Mouse (Mus musculus): ENCODE measurements around the gene Ubr1. TPM values are rescaled to one million over a fixed set of nuclear protein-coding genes. Genes with fewer than 3 reads are reported as not detected.

Gene Ubr1
- polyA plus RNA-seq, 1 experiment from 2014 or later = 14.1 TPM

DNA sequence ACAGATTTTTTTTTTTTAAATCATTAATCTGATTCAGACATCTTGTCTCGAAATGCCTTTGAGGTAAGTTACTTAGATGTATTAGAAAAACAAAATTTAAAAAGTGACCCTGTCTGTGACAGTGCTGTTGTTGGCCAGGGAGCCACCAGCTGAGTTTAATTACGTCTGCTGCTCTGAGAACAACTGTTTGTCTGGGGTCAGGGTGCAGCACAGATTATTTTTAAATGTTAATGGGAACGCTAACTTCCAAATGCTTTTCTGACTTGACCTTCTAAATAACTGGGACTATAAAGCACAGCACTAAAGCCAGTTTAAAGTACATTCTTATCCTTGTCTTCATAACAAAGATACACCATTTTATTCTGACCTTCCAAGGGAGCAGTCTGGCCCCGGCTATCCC, 61.0 kb downstream of the Ubr1 start:
- 79% methylated on average over 4 of the region's 4 CpGs for WGBS (ENCODE audit: insufficient replicate concordance)

DNA sequence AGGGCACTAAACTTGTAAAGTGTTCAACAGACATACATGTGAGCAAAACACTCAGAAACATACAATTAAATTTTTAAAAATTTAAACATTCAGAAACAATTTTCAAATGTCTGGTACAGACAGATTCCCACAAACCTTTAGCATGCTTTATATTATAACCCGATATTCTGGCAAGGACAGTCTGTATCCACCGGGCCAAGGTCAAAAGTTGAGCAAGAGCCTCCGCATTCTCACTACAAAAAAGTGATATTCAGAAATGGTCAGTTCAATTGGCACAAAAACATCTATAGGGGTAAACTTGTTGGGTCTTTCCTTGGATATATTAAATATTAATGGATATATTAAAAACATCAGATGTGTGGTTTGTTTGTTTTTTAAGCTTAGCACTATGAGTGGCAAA, 74.2 kb downstream of the Ubr1 start:
- DNase-seq = no peak

More for the DNA sequence above, 61.0 kb downstream of the Ubr1 start:
- no peaks in the 10 kb centered on the region for H3K27me3 ChIP-seq
- no peak overlapping the region for H3K4me3 ChIP-seq (replicated peaks)
- H3K27ac ChIP-seq = no peak overlapping the region
- peaks cover 37% of the 10 kb centered on the region for H3K36me3 ChIP-seq
- no peaks in the 10 kb centered on the region for H3K4me1 ChIP-seq (replicated peaks)
- no peaks in the 10 kb centered on the region for H3K9me3 ChIP-seq (replicated peaks)
- no peak overlapping the region for H3K4me2 ChIP-seq
- ATAC-seq (ENCODE audit: low read depth) (no peak), DNase-seq (no peak)
- no peak overlapping the region for H3K9ac ChIP-seq

DNA sequence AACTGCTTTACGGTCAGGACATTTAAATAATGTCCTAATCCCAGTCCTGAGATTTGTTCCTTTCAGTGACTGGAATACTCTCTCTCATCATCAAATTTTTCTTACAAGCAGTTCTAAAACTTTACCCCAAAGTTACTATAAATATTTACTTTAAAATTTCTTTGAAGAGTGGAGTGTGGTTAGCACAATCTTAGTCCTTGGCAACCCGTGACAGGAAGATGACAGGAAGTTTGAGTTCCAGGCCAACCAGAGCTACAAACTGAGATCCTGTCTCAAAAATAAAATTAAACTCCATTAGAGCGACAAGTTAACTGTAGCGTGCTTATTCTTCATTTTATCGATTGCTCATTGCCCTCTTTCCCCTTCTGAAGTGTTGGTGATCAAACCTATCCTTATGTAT, 82.9 kb downstream of the Ubr1 start:
- Histone ChIP-seq H3K36me3 (peaks cover 64% of the 10 kb centered on the region), H3K4me3 (replicated peaks) (no peak overlapping the region), H3K27me3 (no peaks in the 10 kb centered on the region), H3K4me2 (no peak overlapping the region), H3K9me3 (replicated peaks) (no peaks in the 10 kb centered on the region), H3K27ac (no peak overlapping the region), H3K4me1 (replicated peaks) (no peaks in the 10 kb centered on the region), H3K9ac (no peak overlapping the region)
- ATAC-seq (ENCODE audit: low read depth) (no peak), DNase-seq (no peak)
- WGBS (ENCODE audit: insufficient replicate concordance) = 78% methylated on average over 5 of the region's 5 CpGs

More for the DNA sequence above, 74.2 kb downstream of the Ubr1 start:
- Histone ChIP-seq H3K4me1 (replicated peaks) (no peaks in the 10 kb centered on the region), H3K27me3 (no peaks in the 10 kb centered on the region), H3K36me3 (peaks cover 78% of the 10 kb centered on the region), H3K9me3 (replicated peaks) (no peaks in the 10 kb centered on the region), H3K9ac (no peak overlapping the region), H3K4me3 (replicated peaks) (no peak overlapping the region), H3K4me2 (no peak overlapping the region), H3K27ac (no peak overlapping the region)
- ATAC-seq (ENCODE audit: low read depth) = no peak
- 88% methylated on average over 3 of the region's 3 CpGs for WGBS (ENCODE audit: insufficient replicate concordance)

DNA sequence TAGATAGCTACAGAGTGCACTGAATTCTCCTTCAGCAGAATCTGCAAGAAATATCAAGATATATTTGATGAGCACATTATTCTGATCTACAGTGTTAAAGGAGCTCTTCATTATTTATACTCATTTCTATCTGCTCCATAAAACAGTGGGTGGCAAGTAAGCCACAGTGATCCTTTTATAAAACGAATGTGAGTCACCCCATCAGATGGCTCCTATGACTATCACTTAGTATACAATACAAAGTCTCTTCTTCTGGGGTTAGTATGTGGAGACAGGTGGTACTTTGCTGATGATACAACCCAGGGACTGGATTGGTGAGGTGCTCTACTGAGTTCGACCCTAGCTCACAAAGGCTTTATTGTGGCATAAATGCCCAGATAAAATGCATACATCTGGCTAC, 97.3 kb downstream of the Ubr1 start:
- Histone ChIP-seq H3K27me3 (no peaks in the 10 kb centered on the region), H3K4me3 (replicated peaks) (no peak overlapping the region), H3K4me2 (no peak overlapping the region), H3K9me3 (replicated peaks) (no peaks in the 10 kb centered on the region), H3K27ac (no peak overlapping the region), H3K9ac (no peak overlapping the region), H3K36me3 (peaks cover 56% of the 10 kb centered on the region), H3K4me1 (replicated peaks) (no peaks in the 10 kb centered on the region)
- ATAC-seq (ENCODE audit: low read depth) = no peak
- WGBS (ENCODE audit: insufficient replicate concordance) = 71% methylated on average over 2 of the region's 2 CpGs
- DNase-seq = no peak

DNA sequence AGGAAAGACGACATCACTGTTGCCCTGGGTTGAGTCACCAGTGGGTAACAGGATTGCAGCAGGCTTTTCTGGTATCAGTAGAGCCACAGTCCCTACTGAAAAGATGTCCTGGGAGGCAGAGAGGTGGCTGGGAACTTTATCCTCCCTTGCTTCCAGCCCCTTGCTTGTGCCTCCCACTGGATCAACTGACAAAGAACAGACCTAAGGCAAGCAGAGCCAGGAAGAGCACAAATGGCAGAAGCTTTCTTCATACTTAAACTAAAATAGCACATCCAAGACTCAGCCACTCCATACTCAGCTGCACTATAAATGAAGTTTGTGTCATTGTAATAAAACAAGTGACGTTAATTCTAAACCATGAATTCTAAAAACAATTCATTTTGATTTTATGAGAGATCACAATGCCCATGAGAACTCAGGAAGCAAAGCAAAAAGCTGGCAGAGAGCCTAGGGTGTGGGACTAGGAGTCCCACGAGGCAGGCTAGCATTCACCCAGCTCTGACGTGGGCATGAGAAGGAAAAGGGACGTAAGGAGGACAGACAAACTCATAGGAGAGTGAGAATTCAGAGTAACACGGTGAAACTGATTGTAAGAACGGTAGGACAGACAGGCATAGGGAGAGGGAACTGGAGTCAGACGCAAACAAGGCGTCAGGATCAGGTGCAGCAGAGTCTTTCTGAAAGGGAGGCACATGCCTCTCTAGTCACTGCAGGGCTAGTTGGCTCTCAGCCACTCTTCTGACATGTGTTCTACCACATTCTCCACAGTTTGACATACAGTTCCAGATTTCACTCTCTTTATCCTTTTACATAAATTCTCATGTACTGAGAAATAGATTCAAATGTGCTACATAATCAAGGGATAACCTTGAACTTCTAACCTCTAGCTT, 98.8 kb downstream of the Ubr1 start:
- 80% methylated on average over 9 of the region's 9 CpGs for WGBS (ENCODE audit: insufficient replicate concordance)
- H3K27ac ChIP-seq = no peak overlapping the region
- H3K36me3 ChIP-seq = peaks cover 63% of the 10 kb centered on the region
- no peaks in the 10 kb centered on the region for H3K27me3 ChIP-seq
- no peak overlapping the region for H3K9ac ChIP-seq
- no peaks in the 10 kb centered on the region for H3K9me3 ChIP-seq (replicated peaks)
- no peak overlapping the region for H3K4me2 ChIP-seq
- ATAC-seq (ENCODE audit: low read depth) = no peak
- H3K4me1 ChIP-seq (replicated peaks) = no peaks in the 10 kb centered on the region
- DNase-seq = no peak
- H3K4me3 ChIP-seq (replicated peaks) = no peak overlapping the region

DNA sequence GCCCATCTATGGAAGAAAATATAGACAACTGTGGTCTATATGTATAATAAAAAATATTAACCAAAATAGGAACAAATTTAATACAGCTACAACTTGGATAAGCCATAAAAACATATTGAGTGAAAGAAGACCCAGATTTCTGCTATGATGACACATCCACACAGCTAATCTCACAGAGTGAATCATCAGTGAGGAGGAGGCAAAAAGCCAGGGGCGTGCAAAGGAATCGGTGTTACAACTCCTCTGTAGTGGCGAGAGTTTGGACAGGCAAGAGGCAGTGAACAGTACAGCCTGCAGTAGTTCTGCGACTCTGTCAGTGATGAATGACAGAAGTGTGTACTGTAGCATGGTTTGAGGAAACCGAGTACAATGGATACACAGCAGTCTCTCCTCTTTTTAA, 103.2 kb downstream of the Ubr1 start:
- H3K27ac ChIP-seq = no peak overlapping the region
- H3K4me2 ChIP-seq = no peak overlapping the region
- ATAC-seq (ENCODE audit: low read depth) = no peak
- no peak overlapping the region for H3K4me3 ChIP-seq (replicated peaks)
- no peak for DNase-seq
- no peaks in the 10 kb centered on the region for H3K9me3 ChIP-seq (replicated peaks)
- no peaks in the 10 kb centered on the region for H3K27me3 ChIP-seq
- 87% methylated on average over 5 of the region's 5 CpGs for WGBS (ENCODE audit: insufficient replicate concordance)
- peaks cover 67% of the 10 kb centered on the region for H3K36me3 ChIP-seq
- no peaks in the 10 kb centered on the region for H3K4me1 ChIP-seq (replicated peaks)
- H3K9ac ChIP-seq = no peak overlapping the region

DNA sequence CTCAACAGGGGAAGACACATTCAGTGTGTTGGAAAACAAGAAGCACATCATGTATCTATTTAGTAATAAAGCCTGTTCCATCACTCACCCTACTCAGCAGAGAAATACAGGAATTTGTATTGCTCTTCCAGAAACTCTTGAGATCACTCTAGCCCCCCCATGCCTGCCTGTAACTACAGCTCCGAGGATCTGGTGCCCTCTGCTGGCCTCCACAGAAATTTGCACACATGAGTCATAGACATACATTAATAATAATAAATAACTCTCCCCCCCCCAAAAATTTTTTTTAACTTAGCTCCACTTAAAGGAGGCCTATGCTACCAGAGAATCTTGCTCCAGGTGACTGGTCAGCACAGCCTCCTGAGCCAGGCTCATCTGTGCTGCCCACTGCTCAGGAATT, 104.0 kb downstream of the Ubr1 start:
- DNase-seq (no peak), ATAC-seq (ENCODE audit: low read depth) (no peak)
- 4% methylated on average over 1 of the region's 1 CpGs for WGBS (ENCODE audit: insufficient replicate concordance)
- Histone ChIP-seq H3K9me3 (replicated peaks) (no peaks in the 10 kb centered on the region), H3K27ac (no peak overlapping the region), H3K4me1 (replicated peaks) (no peaks in the 10 kb centered on the region), H3K27me3 (no peaks in the 10 kb centered on the region), H3K36me3 (peaks cover 65% of the 10 kb centered on the region), H3K9ac (no peak overlapping the region), H3K4me3 (replicated peaks) (no peak overlapping the region), H3K4me2 (no peak overlapping the region)

DNA sequence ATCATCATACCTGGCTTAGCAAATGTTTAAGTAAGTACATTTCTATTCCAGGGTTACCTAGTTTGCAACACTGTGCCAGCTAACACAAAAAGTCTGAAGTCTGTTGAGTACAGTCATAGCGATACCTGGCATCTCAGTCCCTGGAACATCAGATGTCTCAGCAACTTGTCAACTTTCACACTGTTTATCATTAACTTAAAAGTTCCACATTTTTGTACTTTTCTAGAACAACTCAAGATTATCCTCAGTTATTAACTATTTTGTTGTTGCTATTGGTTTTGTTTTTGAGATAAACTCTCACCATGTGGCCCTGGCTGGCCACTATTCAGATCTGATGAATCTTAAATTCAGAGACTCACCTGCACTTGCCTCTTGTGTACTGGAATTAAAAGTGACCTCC, 107.1 kb downstream of the Ubr1 start:
- Histone ChIP-seq H3K4me1 (replicated peaks) (no peaks in the 10 kb centered on the region), H3K9ac (no peak overlapping the region), H3K4me2 (no peak overlapping the region), H3K27ac (no peak overlapping the region), H3K36me3 (peaks cover 59% of the 10 kb centered on the region), H3K27me3 (no peaks in the 10 kb centered on the region), H3K4me3 (replicated peaks) (no peak overlapping the region), H3K9me3 (replicated peaks) (no peaks in the 10 kb centered on the region)
- DNase-seq (no peak), ATAC-seq (ENCODE audit: low read depth) (no peak)
- WGBS (ENCODE audit: insufficient replicate concordance) = 93% methylated on average over 1 of the region's 1 CpGs

DNA sequence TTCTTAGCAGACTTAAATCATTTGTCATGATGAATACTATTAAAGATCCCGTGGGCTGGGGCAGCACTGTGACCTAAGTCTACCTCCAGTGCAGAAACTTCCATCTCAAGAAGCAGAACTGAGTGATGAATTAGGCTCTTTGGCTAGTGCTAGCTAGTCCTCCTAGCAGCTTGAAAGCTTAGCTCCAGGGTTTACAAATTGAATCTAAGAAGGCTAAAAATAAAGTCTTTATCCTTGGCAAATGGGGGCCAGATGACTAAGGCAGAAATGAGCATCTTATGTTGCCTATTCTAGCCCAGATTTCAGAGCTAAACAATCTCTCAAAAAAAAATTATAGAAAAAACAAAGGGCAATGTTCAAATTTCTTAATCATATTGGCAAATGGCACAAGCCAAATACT, 109.8 kb downstream of the Ubr1 start:
- Histone ChIP-seq H3K4me3 (replicated peaks) (no peak overlapping the region), H3K27ac (no peak overlapping the region), H3K27me3 (no peaks in the 10 kb centered on the region), H3K9me3 (replicated peaks) (no peaks in the 10 kb centered on the region), H3K4me2 (no peak overlapping the region), H3K36me3 (peaks cover 42% of the 10 kb centered on the region), H3K4me1 (replicated peaks) (no peaks in the 10 kb centered on the region), H3K9ac (no peak overlapping the region)
- DNase-seq (no peak), ATAC-seq (ENCODE audit: low read depth) (no peak)
- WGBS (ENCODE audit: insufficient replicate concordance) = 82% methylated on average over 1 of the region's 1 CpGs

DNA sequence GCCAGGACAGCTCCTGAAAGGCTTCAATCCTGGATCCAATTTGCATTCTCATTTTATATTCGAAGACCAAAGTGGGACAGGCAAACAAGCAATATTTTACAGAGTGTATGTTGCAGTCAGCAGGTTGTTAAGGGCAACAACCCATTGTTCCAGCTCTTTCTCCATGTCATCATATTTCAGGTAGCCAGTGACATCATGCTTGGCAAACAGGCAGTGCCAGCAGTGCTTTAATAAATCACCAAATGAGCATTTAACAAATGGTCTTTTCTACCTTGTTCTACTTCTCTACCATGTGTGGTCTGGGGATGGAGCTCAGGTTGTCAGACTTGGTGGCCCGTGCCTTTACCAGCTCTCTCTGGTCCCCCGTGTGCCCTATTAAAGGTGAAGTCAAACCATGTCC, 112.4 kb downstream of the Ubr1 start:
- no peaks in the 10 kb centered on the region for H3K9me3 ChIP-seq (replicated peaks)
- H3K4me1 ChIP-seq (replicated peaks) = peaks cover 2% of the 10 kb centered on the region; the same call in 1 of the 2 replicates
- 82% methylated on average over 3 of the region's 3 CpGs for WGBS (ENCODE audit: insufficient replicate concordance)
- H3K27ac ChIP-seq = no peak overlapping the region
- DNase-seq = no peak
- no peak overlapping the region for H3K4me3 ChIP-seq (replicated peaks)
- no peak overlapping the region for H3K4me2 ChIP-seq
- no peaks in the 10 kb centered on the region for H3K27me3 ChIP-seq
- peaks cover 23% of the 10 kb centered on the region for H3K36me3 ChIP-seq
- no peak for ATAC-seq (ENCODE audit: low read depth)
- H3K9ac ChIP-seq = no peak overlapping the region

DNA sequence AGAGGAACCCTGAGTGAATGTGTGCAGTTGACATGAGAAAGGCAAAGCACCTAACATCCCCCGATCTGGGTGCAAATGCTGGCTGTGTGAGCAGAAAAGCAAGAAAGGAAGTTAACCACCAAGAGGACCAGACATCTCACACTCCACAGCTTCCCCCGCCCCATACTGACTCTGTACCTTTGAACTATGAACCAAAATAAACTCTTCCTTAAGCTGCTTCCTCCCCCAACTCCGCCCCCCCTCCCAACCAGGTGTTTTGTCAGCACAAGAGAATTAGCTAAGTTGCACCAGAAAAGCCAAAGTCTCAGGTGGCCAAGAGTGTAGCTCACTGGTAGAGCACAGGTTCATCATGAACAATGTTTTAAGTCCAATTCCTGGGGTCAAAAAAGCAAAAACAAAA, 117.4 kb downstream of the Ubr1 start:
- no peak overlapping the region for H3K27ac ChIP-seq
- no peaks in the 10 kb centered on the region for H3K9me3 ChIP-seq (replicated peaks)
- ATAC-seq (ENCODE audit: low read depth) (no peak), DNase-seq (no peak)
- 58% methylated on average over 3 of the region's 3 CpGs for WGBS (ENCODE audit: insufficient replicate concordance)
- no peak overlapping the region for H3K4me3 ChIP-seq (replicated peaks)
- H3K4me2 ChIP-seq = no peak overlapping the region
- peaks cover 26% of the 10 kb centered on the region for H3K4me1 ChIP-seq (replicated peaks)
- H3K36me3 ChIP-seq = no peaks in the 10 kb centered on the region
- no peaks in the 10 kb centered on the region for H3K27me3 ChIP-seq
- no peak overlapping the region for H3K9ac ChIP-seq

DNA sequence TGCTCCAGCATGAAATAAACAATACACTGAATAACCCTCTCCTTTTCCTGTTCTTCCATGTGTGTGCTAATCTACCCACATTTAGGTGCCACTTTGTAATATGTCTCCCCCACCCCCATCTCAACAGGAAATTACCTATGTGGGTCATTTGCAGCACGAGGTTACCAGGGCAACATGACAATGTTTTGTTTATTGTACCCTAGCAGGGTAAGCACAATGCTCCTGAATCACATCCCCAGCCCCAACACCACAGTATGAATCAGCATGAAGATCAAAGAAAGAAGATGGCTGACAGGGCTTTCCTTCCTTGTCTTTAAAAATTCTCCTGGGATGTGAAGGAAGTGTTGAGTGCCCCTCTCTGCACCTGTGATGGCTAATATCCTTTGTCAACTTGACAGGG, 117.9 kb downstream of the Ubr1 start:
- no peak overlapping the region for H3K4me3 ChIP-seq (replicated peaks)
- no peaks in the 10 kb centered on the region for H3K27me3 ChIP-seq
- H3K4me2 ChIP-seq = no peak overlapping the region
- no peak overlapping the region for H3K9ac ChIP-seq
- no peaks in the 10 kb centered on the region for H3K36me3 ChIP-seq
- DNase-seq = no peak
- H3K9me3 ChIP-seq (replicated peaks) = no peaks in the 10 kb centered on the region
- no peak overlapping the region for H3K27ac ChIP-seq
- 21% methylated on average over 1 of the region's 1 CpGs for WGBS (ENCODE audit: insufficient replicate concordance)
- no peak for ATAC-seq (ENCODE audit: low read depth)
- peaks cover 30% of the 10 kb centered on the region for H3K4me1 ChIP-seq (replicated peaks)

Data from liver, embryonic 13.5 days (tissue).